Mouse (Mus musculus) kidney, embryonic 15.5 days (tissue): ENCODE measurements around the gene Cep350. TPM values are rescaled to one million over a fixed set of nuclear protein-coding genes. Genes with fewer than 3 reads are reported as not detected.
"Not testable (repeated sequence)": the region's sequence is repeated elsewhere in the genome, so short reads cannot be mapped to it uniquely, and the experiment has no call there.

ENCODE experiments used
- ATAC-seq: fragments of 200-750 bp; cut with Nextera tagmentation; replicated peaks from 2 replicates; pipeline ENCODE4 v1.8.0; 2017; ENCODE audit warnings: moderate TSS enrichment; ENCODE audit not compliant: low FRiP score
- H3K27ac ChIP-seq: fragments of 300-500 bp; sonication (generic); 2 replicates; pipeline ENCODE4 v1.5.1; 2015; ENCODE audit warnings: mild to moderate bottlenecking, inconsistent platforms
- H3K27me3 ChIP-seq: fragments of 300-500 bp; sonication (generic); 2 replicates; pipeline ENCODE4 v1.6.1; 2015; ENCODE audit warnings: inconsistent platforms
- H3K36me3 ChIP-seq: fragments of 300-500 bp; sonication (generic); 2 replicates; pipeline ENCODE4 v1.6.1; 2015; ENCODE audit warnings: inconsistent platforms
- H3K4me1 ChIP-seq: fragments of 300-500 bp; sonication (generic); 2 replicates; pipeline ENCODE4 v1.6.1; 2015; ENCODE audit warnings: inconsistent platforms
- H3K4me2 ChIP-seq: fragments of 300-500 bp; sonication (generic); 2 replicates; pipeline ENCODE4 v1.6.1; 2015; ENCODE audit warnings: moderate library complexity, mild to moderate bottlenecking, inconsistent platforms
- H3K4me3 ChIP-seq: fragments of 300-500 bp; sonication (generic); replicated peaks from 2 replicates; pipeline ENCODE4 v1.5.1; 2015; ENCODE audit warnings: mild to moderate bottlenecking, inconsistent platforms
- H3K9ac ChIP-seq: fragments of 300-500 bp; sonication (generic); 2 replicates; pipeline ENCODE4 v1.6.1; 2015; ENCODE audit warnings: mild to moderate bottlenecking, inconsistent platforms
- H3K9me3 ChIP-seq: fragments of 300-500 bp; sonication (generic); replicated peaks from 2 replicates; pipeline ENCODE4 v1.6.1; 2016; ENCODE audit warnings: inconsistent platforms
- WGBS: fragments of 180-500 bp; shearing (Covaris S2); methylation state at CpG from one replicate; pipeline ENCODE4 v1.1.7; 2015; ENCODE audit warnings: mixed read lengths; 5-methylcytosine and 5-hydroxymethylcytosine counted together
- polyA plus RNA-seq: library from polyadenylated mRNA; unstranded; fragments of >200 nt; fragmentation: Nextera tagmentation; extraction: Ambion mirVana; gene quantifications from 2 replicates; pipeline ENCODE4 v1.2.1, GENCODE M21; 2015

Gene Cep350
- polyA plus RNA-seq, 1 experiment from 2014 or later = 10.7 TPM

DNA sequence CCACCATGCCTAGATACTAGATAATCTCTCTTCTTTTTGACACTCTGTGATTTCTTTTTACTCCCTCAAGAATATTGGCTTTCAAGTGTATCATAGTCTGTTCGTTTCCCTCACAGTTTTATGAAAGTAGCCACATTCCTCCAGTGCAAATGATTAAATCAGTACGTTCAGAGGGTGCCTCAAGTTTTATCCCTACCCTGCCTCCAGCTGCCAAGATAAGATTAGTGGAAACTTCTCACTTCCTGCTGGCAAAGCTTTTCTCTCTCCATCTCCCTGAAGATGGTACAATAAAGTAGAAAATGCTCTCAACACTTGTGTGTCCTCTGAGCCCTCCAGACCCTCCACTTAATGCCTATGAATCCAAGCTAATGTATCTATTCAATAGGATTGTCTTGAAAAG is 1.9 kb upstream of the Cep350 start:
- Histone ChIP-seq H3K36me3 (no peaks in the 10 kb centered on the region), H3K9me3 (no peaks in the 10 kb centered on the region), H3K4me3 (no peak overlapping the region), H3K9ac (no peak overlapping the region), H3K4me1 (peaks cover 14% of the 10 kb centered on the region), H3K27ac (no peak overlapping the region), H3K27me3 (no peaks in the 10 kb centered on the region), H3K4me2 (no peak overlapping the region)
- no peak for ATAC-seq
- 51% methylated on average over 2 of the region's 2 CpGs for WGBS

DNA sequence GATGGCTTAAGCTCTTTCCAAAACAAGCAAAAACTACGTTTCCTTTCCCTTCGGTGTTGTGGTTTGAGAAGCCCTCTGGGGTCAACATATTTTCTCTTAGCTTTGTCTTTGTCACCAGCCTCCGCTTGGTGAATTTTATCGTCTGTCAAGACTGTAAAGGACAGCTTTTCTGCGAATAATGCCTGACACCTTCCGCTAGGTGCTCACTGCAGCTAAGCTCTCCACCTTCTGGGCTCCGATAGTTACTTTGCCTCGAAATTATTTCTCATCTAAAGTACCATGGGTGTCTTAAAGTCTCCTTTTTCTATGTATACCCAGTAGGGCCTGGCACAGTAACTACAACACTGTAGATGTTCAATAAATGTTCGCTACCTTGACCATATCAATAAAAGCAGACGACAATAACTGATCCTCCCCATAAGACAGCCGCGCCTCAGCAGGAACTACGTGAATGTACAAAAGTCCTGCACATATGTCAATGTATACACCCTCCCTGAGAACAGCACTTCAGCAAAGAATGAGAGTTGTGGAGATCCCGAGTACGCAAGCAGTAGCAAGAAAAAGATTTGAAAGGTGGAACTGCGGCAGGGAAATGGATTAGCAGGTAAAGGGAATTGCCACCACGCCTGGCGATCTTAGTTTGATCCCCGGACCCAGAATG is 794 bp upstream of the Cep350 start:
- Histone ChIP-seq H3K4me1 (peaks cover 19% of the 10 kb centered on the region), H3K4me3 (peak overlapping the region; percentile 100), H3K9me3 (no peaks in the 10 kb centered on the region), H3K36me3 (no peaks in the 10 kb centered on the region), H3K27ac (peak overlapping the region; percentile 94), H3K27me3 (no peaks in the 10 kb centered on the region), H3K4me2 (peak overlapping the region; percentile 61), H3K9ac (peak overlapping the region; percentile 53)
- peak; percentile 5; the same call in 1 of the 2 replicates for ATAC-seq
- WGBS = 4% methylated on average over 19 of the region's 19 CpGs

DNA sequence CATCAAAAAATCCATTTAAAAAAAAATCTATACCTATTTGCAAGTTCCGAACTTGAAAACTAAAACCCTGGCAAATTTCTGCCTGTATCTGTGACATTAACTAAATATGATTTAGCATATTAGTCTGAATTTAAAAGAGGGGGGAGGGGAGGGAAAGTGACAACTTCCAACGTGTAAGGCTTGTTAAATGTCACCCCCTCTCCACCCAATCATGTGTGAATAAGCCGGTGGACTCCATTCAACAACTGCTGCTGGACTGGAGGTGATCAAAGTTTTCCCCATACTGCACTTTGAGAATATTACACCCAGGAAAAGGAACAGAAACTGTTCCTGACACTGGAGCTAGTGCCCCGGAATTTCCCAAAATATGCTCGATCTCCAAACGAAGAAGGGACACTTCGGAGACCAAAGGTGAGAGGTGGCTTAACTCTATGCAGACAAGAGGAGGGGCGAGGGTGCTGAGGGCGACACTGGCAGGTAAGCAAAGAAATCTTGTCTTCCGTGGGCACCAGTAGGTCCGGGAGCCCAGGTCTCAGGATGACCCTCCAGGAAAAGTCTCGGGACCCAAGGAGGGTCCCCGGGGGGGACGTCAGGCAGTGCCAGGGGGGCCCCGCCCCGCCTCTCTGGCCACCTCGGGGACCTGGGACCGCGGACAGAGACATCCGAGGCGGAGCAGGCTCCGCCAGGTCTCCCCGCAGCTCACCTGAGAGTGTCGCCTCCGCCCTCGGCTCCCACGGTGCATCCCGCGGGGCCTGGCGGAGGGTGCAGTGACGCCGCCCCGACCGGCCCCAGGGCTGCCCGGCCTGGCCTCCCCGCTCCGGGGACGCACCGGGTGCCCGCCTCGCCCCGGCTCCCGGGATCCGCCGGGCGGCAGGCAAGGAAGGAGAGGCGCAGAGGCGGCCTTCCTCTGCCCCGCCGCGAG is 648 bp downstream of the Cep350 start:
- peaks cover 19% of the 10 kb centered on the region for H3K4me1 ChIP-seq
- peak overlapping the region; percentile 66 for H3K4me2 ChIP-seq
- 0 out of 2 replicates have a peak, but pooled peaks cover 4% of the 10 kb centered on the region for H3K36me3 ChIP-seq
- ATAC-seq = peak; percentile 79
- peak overlapping the region; percentile 100 for H3K4me3 ChIP-seq
- under 1% methylated on average over 48 of the region's 51 CpGs for WGBS
- H3K27ac ChIP-seq = peak overlapping the region; percentile 94
- no peaks in the 10 kb centered on the region for H3K9me3 ChIP-seq
- H3K27me3 ChIP-seq = no peaks in the 10 kb centered on the region
- H3K9ac ChIP-seq = peak overlapping the region; percentile 98

DNA sequence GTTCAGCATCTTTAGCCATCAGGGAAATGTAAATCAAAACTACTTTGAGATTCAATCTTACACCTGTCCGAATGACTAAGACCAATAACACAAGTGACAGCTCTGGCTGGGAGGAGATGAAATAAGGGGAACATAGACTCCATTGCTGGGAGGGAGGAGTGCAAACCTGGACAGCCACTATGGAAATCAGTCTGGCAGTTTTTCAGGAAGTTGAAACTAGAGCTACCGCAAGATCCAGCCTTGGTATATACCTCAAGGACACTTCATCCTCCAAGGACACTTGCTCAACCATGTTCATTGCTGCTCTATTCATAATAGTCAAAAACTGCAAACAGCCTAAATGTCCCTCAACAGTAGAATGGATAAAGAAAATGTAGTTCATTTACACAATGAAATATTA is 23.9 kb downstream of the Cep350 start:
- H3K27me3 ChIP-seq = no peaks in the 10 kb centered on the region
- no peaks in the 10 kb centered on the region; the same call in 1 of the 2 replicates for H3K9me3 ChIP-seq
- no peak overlapping the region for H3K4me3 ChIP-seq
- 92% methylated on average over 2 of the region's 2 CpGs for WGBS
- H3K4me1 ChIP-seq = no peaks in the 10 kb centered on the region
- H3K36me3 ChIP-seq = peaks cover 72% of the 10 kb centered on the region
- no peak for ATAC-seq
- no peak overlapping the region for H3K9ac ChIP-seq
- H3K4me2 ChIP-seq = no peak overlapping the region
- no peak overlapping the region for H3K27ac ChIP-seq

DNA sequence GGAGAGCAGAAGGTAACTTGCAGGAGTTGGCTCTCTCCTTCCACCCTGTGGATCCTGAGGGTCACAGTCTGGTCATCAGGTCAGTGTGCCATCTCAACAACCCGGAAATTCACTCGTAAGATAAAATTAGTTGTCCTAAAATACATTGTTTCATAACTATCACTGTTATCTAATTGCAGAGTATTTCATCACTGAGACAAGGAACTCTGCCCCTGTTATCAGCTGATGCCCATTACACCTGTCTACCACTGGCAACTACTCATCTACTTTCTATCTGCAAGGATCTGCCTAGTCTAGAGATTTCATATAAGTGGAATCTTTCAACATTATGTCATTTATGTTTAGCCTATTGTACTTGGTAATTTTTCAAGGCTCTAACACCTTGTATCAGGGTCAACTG is 28.7 kb downstream of the Cep350 start:
- Histone ChIP-seq H3K9me3 (no peaks in the 10 kb centered on the region; the same call in 1 of the 2 replicates), H3K27ac (no peak overlapping the region), H3K36me3 (peaks cover 63% of the 10 kb centered on the region), H3K9ac (no peak overlapping the region), H3K27me3 (no peaks in the 10 kb centered on the region), H3K4me3 (no peak overlapping the region), H3K4me1 (no peaks in the 10 kb centered on the region), H3K4me2 (no peak overlapping the region)
- WGBS = 86% methylated on average over 2 of the region's 2 CpGs
- no peak for ATAC-seq

DNA sequence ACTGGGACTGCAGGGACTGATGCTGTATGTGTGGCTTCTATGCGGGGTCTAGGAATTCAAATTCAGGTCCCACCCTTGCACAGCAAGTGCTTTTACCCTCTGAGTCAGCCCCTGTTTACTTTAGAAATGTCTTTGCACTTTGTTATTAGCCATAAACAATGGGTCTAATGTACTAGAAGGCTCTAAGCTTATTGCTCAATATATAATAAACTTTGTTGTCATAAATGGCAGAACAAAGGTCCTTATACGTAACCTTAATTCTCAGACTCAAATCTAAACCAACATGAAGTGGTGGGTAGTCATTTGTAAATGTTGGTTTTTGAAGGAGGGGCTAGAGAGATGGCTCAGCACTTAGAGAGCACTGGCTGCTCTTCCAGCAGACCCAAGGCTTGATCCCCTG is 35.6 kb downstream of the Cep350 start:
- WGBS = 99% methylated on average over 2 of the region's 2 CpGs
- H3K9ac ChIP-seq = no peak overlapping the region
- no peaks in the 10 kb centered on the region for H3K9me3 ChIP-seq
- no peak for ATAC-seq
- no peaks in the 10 kb centered on the region for H3K27me3 ChIP-seq
- peaks cover 77% of the 10 kb centered on the region for H3K36me3 ChIP-seq
- H3K27ac ChIP-seq = no peak overlapping the region
- no peaks in the 10 kb centered on the region for H3K4me1 ChIP-seq
- no peak overlapping the region for H3K4me2 ChIP-seq
- H3K4me3 ChIP-seq = no peak overlapping the region

DNA sequence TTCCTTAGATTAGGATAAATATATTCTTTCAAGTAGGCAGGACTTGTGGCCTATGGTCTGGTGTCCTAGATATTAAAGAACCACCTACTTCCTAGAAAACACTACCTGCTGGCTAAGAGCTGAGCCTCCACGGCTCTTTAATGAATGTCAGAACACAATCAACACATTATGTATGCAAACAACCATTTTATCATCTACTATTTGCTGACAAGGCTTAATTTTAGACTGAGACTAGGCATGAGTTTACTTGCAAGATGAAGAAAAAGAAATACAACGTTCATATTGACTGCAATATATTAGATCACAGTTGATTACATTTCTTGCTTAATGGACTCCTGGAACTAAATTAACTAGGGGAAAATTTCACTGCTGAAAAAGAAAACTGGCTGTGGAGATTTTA is 38.4 kb downstream of the Cep350 start:
- no peaks in the 10 kb centered on the region for H3K27me3 ChIP-seq
- H3K27ac ChIP-seq = no peak overlapping the region
- no peak overlapping the region for H3K4me3 ChIP-seq
- peaks cover 79% of the 10 kb centered on the region for H3K36me3 ChIP-seq
- H3K9me3 ChIP-seq = no peaks in the 10 kb centered on the region
- no peak overlapping the region for H3K4me2 ChIP-seq
- 92% methylated on average over 2 of the region's 2 CpGs for WGBS
- no peak overlapping the region for H3K9ac ChIP-seq
- H3K4me1 ChIP-seq = no peaks in the 10 kb centered on the region
- no peak for ATAC-seq

DNA sequence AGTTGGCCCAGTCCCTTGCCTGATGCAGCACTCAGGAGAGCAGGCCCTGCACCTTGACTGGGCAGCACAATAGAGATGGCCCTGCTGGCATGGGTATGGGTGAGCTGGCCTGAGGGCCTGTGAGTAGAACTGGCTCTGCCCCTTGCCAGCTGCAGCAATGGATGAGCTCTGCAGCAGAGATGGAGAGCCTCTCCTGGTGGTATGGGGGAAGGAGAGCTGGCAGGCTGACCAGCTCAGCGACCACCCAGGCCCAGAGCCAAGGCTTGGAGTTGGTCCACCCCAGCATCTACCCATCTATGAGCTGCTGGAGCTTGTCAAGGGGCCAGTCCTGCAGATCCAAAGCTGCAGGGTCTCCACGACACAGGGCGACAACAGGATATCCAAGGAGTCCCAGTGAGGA is 69.5 kb downstream of the Cep350 start:
- WGBS = 89% methylated on average over 3 of the region's 3 CpGs
- no peak overlapping the region for H3K4me2 ChIP-seq
- H3K4me1 ChIP-seq = no peaks in the 10 kb centered on the region
- H3K9me3 ChIP-seq = no peaks in the 10 kb centered on the region
- H3K36me3 ChIP-seq = peaks cover 87% of the 10 kb centered on the region
- H3K27me3 ChIP-seq = no peaks in the 10 kb centered on the region
- no peak for ATAC-seq
- H3K9ac ChIP-seq = no peak overlapping the region
- no peak overlapping the region for H3K27ac ChIP-seq
- no peak overlapping the region for H3K4me3 ChIP-seq

DNA sequence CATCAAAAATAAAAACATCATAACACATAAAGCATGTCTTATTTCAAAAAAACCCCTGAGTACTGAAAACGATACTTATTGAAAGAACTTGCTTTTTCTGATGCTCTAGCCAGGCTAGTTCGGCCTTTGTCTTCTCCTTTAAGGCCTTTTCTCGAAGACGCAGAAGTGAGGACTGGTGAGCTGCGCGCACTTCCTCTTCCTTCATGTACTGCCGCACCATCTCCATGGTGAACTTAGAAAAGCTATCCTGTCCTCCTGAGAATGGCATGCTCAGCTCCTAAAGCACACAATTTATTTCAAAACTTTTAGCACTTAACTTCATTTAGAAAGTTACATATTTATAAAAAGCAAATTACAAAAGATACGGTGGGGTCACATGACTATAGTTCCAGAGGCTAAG is 71.7 kb downstream of the Cep350 start:
- H3K4me3 ChIP-seq = no peak overlapping the region
- H3K9ac ChIP-seq = no peak overlapping the region
- H3K27ac ChIP-seq = no peak overlapping the region
- no peaks in the 10 kb centered on the region for H3K27me3 ChIP-seq
- H3K4me2 ChIP-seq = no peak overlapping the region
- no peaks in the 10 kb centered on the region for H3K4me1 ChIP-seq
- 93% methylated on average over 8 of the region's 8 CpGs for WGBS
- H3K9me3 ChIP-seq = no peaks in the 10 kb centered on the region
- no peak for ATAC-seq
- H3K36me3 ChIP-seq = peaks cover 82% of the 10 kb centered on the region

DNA sequence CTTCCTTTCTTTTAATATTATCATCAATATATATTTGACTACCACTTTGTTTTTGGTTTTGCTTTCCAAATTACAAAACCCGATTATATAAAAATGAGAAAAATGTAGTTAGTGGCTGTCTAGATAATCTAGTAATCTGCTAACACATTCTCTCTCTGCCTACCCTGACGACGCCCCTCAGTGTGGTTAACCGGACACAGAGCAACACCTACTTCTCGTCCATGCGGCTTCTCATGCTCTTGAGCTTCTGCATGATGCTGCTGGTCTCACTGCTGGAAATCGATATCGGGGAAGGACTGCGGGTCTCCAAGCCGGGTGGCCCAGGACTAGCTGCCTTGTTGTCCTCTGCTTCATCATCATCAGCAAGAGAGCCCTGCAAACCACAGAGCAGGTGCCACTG is 78.7 kb downstream of the Cep350 start:
- H3K4me3 ChIP-seq = no peak overlapping the region
- 92% methylated on average over 10 of the region's 10 CpGs for WGBS
- no peak overlapping the region for H3K4me2 ChIP-seq
- H3K27me3 ChIP-seq = no peaks in the 10 kb centered on the region
- peaks cover 79% of the 10 kb centered on the region for H3K36me3 ChIP-seq
- H3K9ac ChIP-seq = no peak overlapping the region
- no peaks in the 10 kb centered on the region for H3K4me1 ChIP-seq
- no peak for ATAC-seq
- no peaks in the 10 kb centered on the region for H3K9me3 ChIP-seq
- no peak overlapping the region for H3K27ac ChIP-seq

DNA sequence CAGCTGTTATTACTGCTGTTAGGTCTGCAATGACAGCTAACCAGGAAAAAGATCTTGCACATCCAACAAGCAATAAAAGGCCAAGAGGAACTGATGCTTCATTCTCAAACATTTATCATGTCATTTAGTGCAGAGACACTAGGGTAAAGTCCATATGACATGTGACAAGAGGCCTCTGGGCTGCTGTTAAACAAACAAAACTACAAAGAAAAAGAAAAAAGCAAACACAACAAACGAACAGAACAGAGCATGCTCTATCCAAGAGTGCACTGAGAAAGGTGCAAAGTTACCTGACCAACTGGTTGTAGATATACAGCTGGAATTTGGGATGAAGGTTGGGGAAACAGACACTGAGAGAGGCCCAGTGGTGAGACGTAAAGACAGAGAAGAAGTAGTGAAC is 86.2 kb downstream of the Cep350 start:
- H3K4me3 ChIP-seq = no peak overlapping the region
- no peak overlapping the region for H3K4me2 ChIP-seq
- 0 out of 2 replicates have a peak, but pooled peaks cover 2% of the 10 kb centered on the region for H3K9me3 ChIP-seq
- H3K4me1 ChIP-seq = no peaks in the 10 kb centered on the region
- peaks cover 66% of the 10 kb centered on the region for H3K36me3 ChIP-seq
- no peak overlapping the region for H3K27ac ChIP-seq
- 83% methylated on average over 2 of the region's 2 CpGs for WGBS
- H3K27me3 ChIP-seq = no peaks in the 10 kb centered on the region
- no peak overlapping the region for H3K9ac ChIP-seq
- no peak for ATAC-seq

DNA sequence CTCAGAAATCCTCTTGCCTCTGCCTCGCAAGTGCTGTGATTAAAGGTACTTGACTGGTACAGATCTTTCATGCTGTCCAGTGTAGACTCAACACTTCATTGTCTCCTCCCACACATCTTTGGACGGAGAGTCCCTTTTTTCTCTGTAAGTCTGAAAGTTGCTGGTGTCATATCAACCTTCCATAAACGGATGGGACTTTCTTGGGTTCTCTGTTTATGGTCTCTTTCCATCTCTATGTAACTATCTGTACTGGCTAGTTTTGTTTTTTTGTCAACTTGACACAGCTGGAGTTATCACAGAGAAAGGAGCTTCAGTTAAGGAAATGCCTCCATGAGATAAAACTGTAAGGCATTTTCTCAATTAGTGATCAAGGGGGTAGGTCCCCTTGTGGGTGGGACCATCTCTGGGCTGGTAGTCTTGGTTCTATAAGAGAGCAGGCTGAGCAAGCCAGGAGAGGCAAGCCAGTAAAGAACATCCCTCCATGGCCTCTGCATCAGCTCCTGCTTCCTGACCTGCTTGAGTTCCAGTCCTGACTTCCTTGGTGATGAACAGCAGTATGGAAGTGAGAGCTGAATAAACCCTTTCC is 90.3 kb downstream of the Cep350 start:
- not testable (repeated sequence) for H3K9me3 ChIP-seq, H3K27ac ChIP-seq, H3K4me2 ChIP-seq, ATAC-seq, H3K4me3 ChIP-seq, H3K27me3 ChIP-seq, H3K9ac ChIP-seq, H3K4me1 ChIP-seq
- WGBS = 76% methylated on average over 3 of the region's 3 CpGs
- peaks cover 70% of the 10 kb centered on the region for H3K36me3 ChIP-seq
